Mouse (Mus musculus): ENCODE measurements around the gene Tmem182. TPM values are rescaled to one million over a fixed set of nuclear protein-coding genes. Genes with fewer than 3 reads are reported as not detected.

The Tmem182 gene
- polyA plus RNA-seq, 1 experiment = 0.35 TPM

DNA sequence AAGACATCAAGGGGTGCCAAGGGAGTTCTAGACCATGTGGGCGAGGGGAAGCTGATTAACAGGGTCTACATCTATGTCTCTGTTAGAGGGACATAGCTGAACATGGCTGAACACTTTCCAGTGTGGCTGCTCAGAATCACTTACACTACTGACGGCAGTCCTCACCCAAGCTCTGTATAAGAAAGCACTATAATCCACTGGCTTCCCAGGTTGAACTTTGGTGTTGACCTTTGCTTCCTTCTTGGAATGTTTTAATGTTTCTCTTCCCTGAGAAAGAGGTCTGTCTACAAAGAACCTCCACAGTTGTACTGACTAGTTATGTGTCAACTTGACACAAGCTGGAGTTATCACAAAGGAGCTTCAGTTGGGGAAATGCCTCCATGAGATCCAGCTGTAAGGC, 29.3 kb upstream of the Tmem182 start:
- Histone ChIP-seq H3K79me2 (ENCODE audit: control insufficient read depth, insufficient read depth) (no peaks in the 10 kb centered on the region), H3K36me3 (ENCODE audit: control insufficient read depth, insufficient read depth) (no peaks in the 10 kb centered on the region), H3K79me3 (ENCODE audit: low read depth) (no peaks in the 10 kb centered on the region), H3K27me3 (ENCODE audit: control insufficient read depth, insufficient read depth, insufficient read length) (no peaks in the 10 kb centered on the region), H3ac (ENCODE audit: control insufficient read depth, insufficient read length, low read depth) (no peak overlapping the region), H3K4me3 (ENCODE audit: insufficient read depth, poor library complexity, severe bottlenecking) (no peak overlapping the region)
- TF ChIP-seq USF1 (IDR thresholded peaks at IDR 0.05; ENCODE audit: low read depth) = no peak

DNA sequence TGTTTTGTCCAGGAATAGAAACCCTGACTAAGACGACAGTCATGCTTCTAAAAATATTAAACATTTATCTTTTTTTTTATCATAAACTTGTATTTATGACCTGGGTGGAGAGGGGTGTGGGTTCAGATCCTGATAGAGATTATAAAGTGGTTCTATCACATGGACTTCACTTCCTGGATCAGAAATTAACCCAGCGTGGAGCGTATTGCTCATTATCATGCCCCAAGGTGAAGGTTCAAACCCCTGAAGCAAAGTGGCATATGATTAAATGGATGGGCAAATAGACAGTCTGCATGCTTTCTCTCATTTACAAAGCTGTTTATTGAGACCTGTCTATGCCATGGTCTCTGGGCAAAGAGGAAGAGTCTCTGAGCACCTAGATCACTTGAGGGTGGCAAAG, 28.6 kb upstream of the Tmem182 start:
- Histone ChIP-seq H3K79me3 (ENCODE audit: low read depth) (no peaks in the 10 kb centered on the region), H3K27me3 (ENCODE audit: control insufficient read depth, insufficient read depth, insufficient read length) (no peaks in the 10 kb centered on the region), H3ac (ENCODE audit: control insufficient read depth, insufficient read length, low read depth) (no peak overlapping the region), H3K36me3 (ENCODE audit: control insufficient read depth, insufficient read depth) (no peaks in the 10 kb centered on the region), H3K4me3 (ENCODE audit: insufficient read depth, poor library complexity, severe bottlenecking) (no peak overlapping the region), H3K79me2 (ENCODE audit: control insufficient read depth, insufficient read depth) (no peaks in the 10 kb centered on the region)
- TF ChIP-seq FOSL1 (IDR thresholded peaks at IDR 0.05; ENCODE audit: insufficient read depth, low read length, poor library complexity, severe bottlenecking) (no peak), USF1 (IDR thresholded peaks at IDR 0.05; ENCODE audit: low read depth) (no peak), MYOD1 (IDR thresholded peaks at IDR 0.05; ENCODE audit: control insufficient read depth, insufficient read length, low read depth) (no peak), CTCF (IDR thresholded peaks at IDR 0.05; ENCODE audit: control insufficient read depth, insufficient read depth, insufficient read length) (no peak), MYOG (IDR thresholded peaks at IDR 0.05; ENCODE audit: control insufficient read depth, extremely low read depth, insufficient read length) (no peak), CEBPB (IDR thresholded peaks at IDR 0.05; ENCODE audit: low read depth) (no peak), MAX (IDR thresholded peaks at IDR 0.05) (no peak)

DNA sequence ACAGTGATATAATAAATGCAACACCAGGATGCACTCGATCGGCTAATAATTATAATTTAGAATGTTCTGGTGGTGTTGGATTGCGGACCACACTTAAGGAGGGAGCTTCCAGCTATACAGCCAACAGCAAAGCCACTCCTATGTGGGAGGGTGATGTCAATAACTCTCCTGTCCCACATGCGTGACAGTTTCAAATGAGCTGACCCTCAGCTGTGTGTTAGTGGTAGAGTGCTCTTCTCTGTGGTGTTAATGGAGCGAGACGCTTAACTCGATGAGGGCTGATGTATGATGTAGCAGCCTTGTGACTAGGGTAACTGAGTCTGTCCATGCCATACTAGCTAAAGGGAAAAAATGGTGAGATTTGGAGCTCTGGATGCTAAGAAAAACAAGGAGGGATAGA, 22.0 kb upstream of the Tmem182 start:
- Histone ChIP-seq H3K36me3 (ENCODE audit: control insufficient read depth, insufficient read depth) (peaks cover 3% of the 10 kb centered on the region), H3K4me3 (ENCODE audit: insufficient read depth, poor library complexity, severe bottlenecking) (no peak overlapping the region), H3K79me3 (ENCODE audit: low read depth) (no peaks in the 10 kb centered on the region), H3K79me2 (ENCODE audit: control insufficient read depth, insufficient read depth) (no peaks in the 10 kb centered on the region), H3ac (ENCODE audit: control insufficient read depth, insufficient read length, low read depth) (no peak overlapping the region), H3K27me3 (ENCODE audit: control insufficient read depth, insufficient read depth, insufficient read length) (no peaks in the 10 kb centered on the region)
- TF ChIP-seq MYOD1 (IDR thresholded peaks at IDR 0.05; ENCODE audit: control insufficient read depth, insufficient read length, low read depth) (no peak), MAX (IDR thresholded peaks at IDR 0.05) (no peak), CEBPB (IDR thresholded peaks at IDR 0.05; ENCODE audit: low read depth) (no peak), MYOG (IDR thresholded peaks at IDR 0.05; ENCODE audit: control insufficient read depth, extremely low read depth, insufficient read length) (no peak)

DNA sequence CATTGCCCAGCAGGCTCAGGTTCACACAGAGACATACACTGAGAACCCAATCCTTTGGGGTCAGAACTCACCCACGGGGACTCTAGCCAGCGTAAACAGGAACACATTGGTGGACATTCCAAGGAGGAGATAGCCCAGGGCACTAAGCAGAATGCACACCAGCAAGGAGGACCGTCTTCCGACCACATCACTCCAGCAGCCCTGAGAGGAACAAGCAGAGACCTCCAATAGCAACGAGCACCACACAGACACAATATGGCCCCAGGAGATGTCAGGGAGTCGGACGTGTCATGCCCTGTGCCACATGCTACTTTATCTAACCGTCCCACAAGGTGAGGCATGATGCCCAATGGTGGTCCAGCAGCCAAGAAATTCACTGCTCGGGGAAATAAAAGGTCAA, 21.1 kb upstream of the Tmem182 start:
- no peaks in the 10 kb centered on the region for H3K79me2 ChIP-seq (ENCODE audit: control insufficient read depth, insufficient read depth)
- TF ChIP-seq MAX (IDR thresholded peaks at IDR 0.05) = no peak
- TF ChIP-seq CTCF (IDR thresholded peaks at IDR 0.05; ENCODE audit: control insufficient read depth, insufficient read depth, insufficient read length) = no peak
- no peak for TF ChIP-seq MYOG (IDR thresholded peaks at IDR 0.05; ENCODE audit: control insufficient read depth, extremely low read depth, insufficient read length)
- no peak for TF ChIP-seq USF1 (IDR thresholded peaks at IDR 0.05; ENCODE audit: low read depth)
- no peak for TF ChIP-seq CEBPB (IDR thresholded peaks at IDR 0.05; ENCODE audit: low read depth)
- TF ChIP-seq FOSL1 (IDR thresholded peaks at IDR 0.05; ENCODE audit: insufficient read depth, low read length, poor library complexity, severe bottlenecking) = no peak
- TF ChIP-seq MYOD1 (IDR thresholded peaks at IDR 0.05; ENCODE audit: control insufficient read depth, insufficient read length, low read depth) = no peak
- H3K27me3 ChIP-seq (ENCODE audit: control insufficient read depth, insufficient read depth, insufficient read length) = no peaks in the 10 kb centered on the region
- H3K36me3 ChIP-seq (ENCODE audit: control insufficient read depth, insufficient read depth) = peaks cover 3% of the 10 kb centered on the region
- no peaks in the 10 kb centered on the region for H3K79me3 ChIP-seq (ENCODE audit: low read depth)
- no peak overlapping the region for H3K4me3 ChIP-seq (ENCODE audit: insufficient read depth, poor library complexity, severe bottlenecking)
- H3ac ChIP-seq (ENCODE audit: control insufficient read depth, insufficient read length, low read depth) = no peak overlapping the region

DNA sequence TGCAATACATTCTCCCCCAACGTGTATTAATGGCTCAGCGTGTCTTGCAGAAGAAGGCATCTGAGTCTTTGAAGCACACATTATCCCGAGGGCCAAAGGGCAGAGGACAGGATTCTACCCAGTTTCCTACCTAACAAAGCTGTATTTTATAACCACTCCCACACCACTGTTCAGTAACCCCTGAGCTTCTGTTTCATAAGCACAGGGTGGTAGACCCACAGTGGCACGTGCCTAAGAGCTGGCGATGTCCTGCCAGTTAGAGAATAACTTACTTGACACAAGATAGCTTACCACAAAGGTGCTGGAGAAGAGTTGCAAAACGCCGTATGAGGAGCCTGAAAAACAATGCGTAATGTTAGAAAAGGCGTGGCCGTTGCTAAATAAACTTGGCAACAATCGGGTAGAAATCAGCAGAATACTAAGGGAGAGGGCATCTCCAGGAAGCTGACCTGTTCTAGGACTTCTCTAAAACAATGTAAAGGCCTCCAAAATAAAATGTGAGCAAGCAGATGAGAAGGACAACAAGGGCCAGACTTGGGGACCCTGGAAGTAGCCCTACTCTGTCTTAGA, 19.4 kb upstream of the Tmem182 start:
- no peak overlapping the region for H3K4me3 ChIP-seq (ENCODE audit: insufficient read depth, poor library complexity, severe bottlenecking)
- peaks cover 3% of the 10 kb centered on the region for H3K36me3 ChIP-seq (ENCODE audit: control insufficient read depth, insufficient read depth)
- TF ChIP-seq MYOD1 (IDR thresholded peaks at IDR 0.05; ENCODE audit: control insufficient read depth, insufficient read length, low read depth) (no peak), CTCF (IDR thresholded peaks at IDR 0.05; ENCODE audit: control insufficient read depth, insufficient read depth, insufficient read length) (no peak), FOSL1 (IDR thresholded peaks at IDR 0.05; ENCODE audit: insufficient read depth, low read length, poor library complexity, severe bottlenecking) (no peak), MAX (IDR thresholded peaks at IDR 0.05) (no peak), MYOG (IDR thresholded peaks at IDR 0.05; ENCODE audit: control insufficient read depth, extremely low read depth, insufficient read length) (no peak), CEBPB (IDR thresholded peaks at IDR 0.05; ENCODE audit: low read depth) (no peak), USF1 (IDR thresholded peaks at IDR 0.05; ENCODE audit: low read depth) (no peak)
- H3ac ChIP-seq (ENCODE audit: control insufficient read depth, insufficient read length, low read depth) = no peak overlapping the region
- no peaks in the 10 kb centered on the region for H3K79me2 ChIP-seq (ENCODE audit: control insufficient read depth, insufficient read depth)
- no peaks in the 10 kb centered on the region for H3K79me3 ChIP-seq (ENCODE audit: low read depth)
- H3K27me3 ChIP-seq (ENCODE audit: control insufficient read depth, insufficient read depth, insufficient read length) = no peaks in the 10 kb centered on the region

DNA sequence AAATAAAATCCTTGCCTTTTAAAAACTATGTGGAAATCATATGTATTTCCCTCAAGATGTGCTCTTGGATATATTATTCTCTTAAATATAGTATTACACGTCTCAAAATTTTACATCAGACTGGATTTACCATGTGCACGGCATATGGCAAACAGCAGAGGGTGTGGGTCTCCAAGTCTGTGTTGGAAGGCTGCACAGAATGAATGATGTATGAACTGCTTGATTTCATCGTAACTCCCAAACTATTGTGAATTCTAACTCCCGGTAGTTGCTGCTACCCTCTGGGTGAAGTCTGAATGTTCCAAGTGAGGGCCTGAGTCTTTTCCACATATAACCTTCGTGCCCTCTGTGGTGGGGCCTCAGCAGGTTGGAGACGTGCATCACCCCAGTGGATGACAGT, 16.4 kb upstream of the Tmem182 start:
- TF ChIP-seq USF1 (IDR thresholded peaks at IDR 0.05; ENCODE audit: low read depth) = no peak
- TF ChIP-seq MAX (IDR thresholded peaks at IDR 0.05) = no peak
- TF ChIP-seq CEBPB (IDR thresholded peaks at IDR 0.05; ENCODE audit: low read depth) = no peak
- TF ChIP-seq MYOD1 (IDR thresholded peaks at IDR 0.05; ENCODE audit: control insufficient read depth, insufficient read length, low read depth) = no peak
- TF ChIP-seq FOSL1 (IDR thresholded peaks at IDR 0.05; ENCODE audit: insufficient read depth, low read length, poor library complexity, severe bottlenecking) = no peak
- TF ChIP-seq MYOG (IDR thresholded peaks at IDR 0.05; ENCODE audit: control insufficient read depth, extremely low read depth, insufficient read length) = no peak
- no peak for TF ChIP-seq CTCF (IDR thresholded peaks at IDR 0.05; ENCODE audit: control insufficient read depth, insufficient read depth, insufficient read length)
- Histone ChIP-seq H3ac (ENCODE audit: control insufficient read depth, insufficient read length, low read depth) (no peak overlapping the region), H3K36me3 (ENCODE audit: control insufficient read depth, insufficient read depth) (no peaks in the 10 kb centered on the region), H3K4me3 (ENCODE audit: insufficient read depth, poor library complexity, severe bottlenecking) (no peak overlapping the region), H3K79me3 (ENCODE audit: low read depth) (no peaks in the 10 kb centered on the region), H3K79me2 (ENCODE audit: control insufficient read depth, insufficient read depth) (no peaks in the 10 kb centered on the region), H3K27me3 (ENCODE audit: control insufficient read depth, insufficient read depth, insufficient read length) (no peaks in the 10 kb centered on the region)
